Mouse (Mus musculus): ENCODE measurements around the gene Gm32742. TPM values are rescaled to one million over a fixed set of nuclear protein-coding genes. Genes with fewer than 3 reads are reported as not detected.
"Not testable (repeated sequence)": the region's sequence is repeated elsewhere in the genome, so short reads cannot be mapped to it uniquely, and the experiment has no call there.

The Gm32742 gene
- polyA plus RNA-seq, 1 experiment, result 0.01 TPM

DNA sequence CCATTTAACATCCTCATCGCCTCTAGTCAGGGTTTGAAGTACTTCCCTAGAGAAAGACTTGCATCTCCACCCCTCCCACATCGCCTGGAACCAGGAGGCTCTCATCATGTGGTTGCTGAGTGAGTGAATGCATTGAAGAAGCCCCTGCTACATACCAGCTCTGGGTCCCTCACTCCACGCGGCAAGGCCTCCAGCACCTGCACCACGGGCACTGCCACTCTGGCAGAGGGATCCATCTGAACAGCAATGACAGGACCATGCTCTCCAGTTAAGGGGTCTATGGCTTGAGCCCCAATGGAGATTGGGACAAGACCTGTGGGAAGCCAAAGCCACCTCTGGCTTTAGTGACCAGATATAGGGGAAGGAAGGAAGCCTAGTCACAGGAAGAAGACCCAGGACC is 18.0 kb downstream of the Gm32742 start:
- H3K4me3 ChIP-seq (ENCODE audit: control insufficient read depth, low read depth, low read length), result no peak overlapping the region
- H3K36me3 ChIP-seq (ENCODE audit: control insufficient read depth, insufficient read depth, low read length), result no peaks in the 10 kb centered on the region
- no peak overlapping the region for H3K27ac ChIP-seq (ENCODE audit: control insufficient read depth, insufficient read depth, low read depth, low read length)
- TF ChIP-seq CTCF (IDR thresholded peaks at IDR 0.05; ENCODE audit: control insufficient read depth, insufficient read depth, insufficient replicate concordance, low read depth, low read length), result no peak
- TF ChIP-seq POLR2A (IDR thresholded peaks at IDR 0.05; ENCODE audit: control insufficient read depth, low read depth, low read length), result no peak
- H3K27me3 ChIP-seq (ENCODE audit: control insufficient read depth, insufficient read depth, low read length), result no peaks in the 10 kb centered on the region
- peaks cover 2% of the 10 kb centered on the region; the same call in 1 of the 2 replicates for H3K4me1 ChIP-seq (ENCODE audit: control insufficient read depth, insufficient read depth, low read length)

DNA sequence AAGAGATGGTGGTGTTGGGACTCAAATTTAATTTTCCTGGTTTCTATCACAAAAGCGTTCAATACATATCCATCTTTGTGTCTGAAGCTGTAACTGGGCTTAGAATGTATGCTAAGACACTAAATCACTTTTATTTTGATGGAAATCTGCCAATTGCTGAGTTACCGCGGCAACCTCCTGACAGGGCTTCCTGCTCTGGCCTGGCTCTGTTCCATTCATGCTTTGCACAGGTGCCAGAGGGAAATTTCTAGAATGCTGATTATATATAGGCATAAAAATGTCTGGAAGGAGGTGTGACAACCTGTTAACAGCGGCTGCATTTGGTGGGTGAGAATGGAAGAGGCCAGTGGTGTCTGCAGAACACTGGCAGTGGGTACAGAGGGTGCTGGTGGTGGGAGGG is 18.8 kb downstream of the Gm32742 start:
- Histone ChIP-seq H3K27me3 (ENCODE audit: control insufficient read depth, insufficient read depth, low read length) (no peaks in the 10 kb centered on the region), H3K27ac (ENCODE audit: control insufficient read depth, insufficient read depth, low read depth, low read length) (no peak overlapping the region), H3K4me3 (ENCODE audit: control insufficient read depth, low read depth, low read length) (no peak overlapping the region), H3K36me3 (ENCODE audit: control insufficient read depth, insufficient read depth, low read length) (no peaks in the 10 kb centered on the region), H3K4me1 (ENCODE audit: control insufficient read depth, insufficient read depth, low read length) (no peaks in the 10 kb centered on the region; the same call in 1 of the 2 replicates)
- TF ChIP-seq POLR2A (IDR thresholded peaks at IDR 0.05; ENCODE audit: control insufficient read depth, low read depth, low read length), result no peak
- TF ChIP-seq CTCF (IDR thresholded peaks at IDR 0.05; ENCODE audit: control insufficient read depth, insufficient read depth, insufficient replicate concordance, low read depth, low read length), result no peak

DNA sequence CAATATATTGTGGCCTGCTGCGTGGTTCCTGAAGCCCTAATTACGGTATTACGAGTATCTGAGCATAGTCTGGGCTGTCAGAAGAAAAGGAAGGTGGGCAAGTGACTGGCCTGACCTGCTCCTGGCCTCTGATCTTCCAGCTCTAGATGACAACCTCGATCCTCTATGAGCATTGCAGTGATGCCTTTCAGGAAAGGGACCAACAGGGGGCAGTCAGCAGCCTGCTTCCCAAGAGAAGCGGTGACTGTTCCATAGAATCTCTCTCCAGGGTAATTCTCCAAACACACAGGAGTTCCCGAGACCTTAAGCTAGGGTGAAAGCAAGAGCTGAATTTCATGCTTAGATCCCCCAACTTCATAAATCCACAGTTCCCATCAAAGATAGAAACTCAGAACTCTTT is 21.1 kb downstream of the Gm32742 start:
- Histone ChIP-seq H3K4me3 (ENCODE audit: control insufficient read depth, low read depth, low read length) (no peak overlapping the region), H3K27ac (ENCODE audit: control insufficient read depth, insufficient read depth, low read depth, low read length) (no peak overlapping the region), H3K27me3 (ENCODE audit: control insufficient read depth, insufficient read depth, low read length) (no peaks in the 10 kb centered on the region), H3K4me1 (ENCODE audit: control insufficient read depth, insufficient read depth, low read length) (no peaks in the 10 kb centered on the region), H3K36me3 (ENCODE audit: control insufficient read depth, insufficient read depth, low read length) (no peaks in the 10 kb centered on the region)
- TF ChIP-seq POLR2A (IDR thresholded peaks at IDR 0.05; ENCODE audit: control insufficient read depth, low read depth, low read length), result no peak
- TF ChIP-seq CTCF (IDR thresholded peaks at IDR 0.05; ENCODE audit: control insufficient read depth, insufficient read depth, insufficient replicate concordance, low read depth, low read length), result no peak

DNA sequence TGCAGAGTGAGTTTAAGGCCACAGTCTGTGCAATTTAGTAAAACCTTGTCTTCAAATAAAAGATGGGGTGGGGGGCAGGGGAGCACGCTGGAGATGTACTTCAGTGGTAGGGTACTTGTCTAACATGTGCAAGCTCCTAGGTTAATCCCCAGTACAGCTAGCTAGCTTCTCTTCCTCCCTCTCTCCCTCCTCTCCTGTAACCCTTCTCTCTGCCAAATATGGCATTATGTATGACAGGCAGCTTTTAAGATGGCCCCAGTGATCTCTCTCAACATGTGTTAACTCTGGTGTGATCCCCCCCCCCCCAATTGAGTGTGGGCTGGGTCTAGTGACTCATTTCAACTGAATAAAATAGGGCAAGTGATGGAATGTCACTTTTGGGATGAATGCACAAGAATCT is 21.9 kb downstream of the Gm32742 start:
- H3K36me3 ChIP-seq (ENCODE audit: control insufficient read depth, insufficient read depth, low read length), result no peaks in the 10 kb centered on the region
- TF ChIP-seq CTCF (IDR thresholded peaks at IDR 0.05; ENCODE audit: control insufficient read depth, insufficient read depth, insufficient replicate concordance, low read depth, low read length) (no peak), POLR2A (IDR thresholded peaks at IDR 0.05; ENCODE audit: control insufficient read depth, low read depth, low read length) (no peak)

DNA sequence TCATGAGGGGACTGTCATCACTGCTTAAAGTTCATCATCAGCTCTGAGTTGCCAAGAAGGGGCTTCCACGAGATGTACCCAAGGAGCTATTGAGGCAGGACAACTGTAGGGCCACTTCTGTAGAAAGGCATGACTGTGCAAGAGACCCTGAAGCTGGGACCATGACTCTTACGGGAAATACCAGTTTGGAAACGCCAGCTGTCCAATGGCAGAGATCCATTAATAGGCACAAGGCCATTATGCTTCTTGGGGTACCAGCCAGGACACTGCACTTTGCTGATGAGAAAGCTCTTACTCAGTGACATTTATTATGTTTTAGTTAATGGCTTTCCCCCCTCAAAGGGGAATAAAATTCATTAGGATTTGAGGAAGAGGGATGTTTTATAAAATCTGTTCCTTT is 24.6 kb downstream of the Gm32742 start:
- no peaks in the 10 kb centered on the region for H3K27me3 ChIP-seq (ENCODE audit: control insufficient read depth, insufficient read depth, low read length)
- H3K36me3 ChIP-seq (ENCODE audit: control insufficient read depth, insufficient read depth, low read length), result no peaks in the 10 kb centered on the region
- TF ChIP-seq POLR2A (IDR thresholded peaks at IDR 0.05; ENCODE audit: control insufficient read depth, low read depth, low read length) (no peak), CTCF (IDR thresholded peaks at IDR 0.05; ENCODE audit: control insufficient read depth, insufficient read depth, insufficient replicate concordance, low read depth, low read length) (no peak)
- no peak overlapping the region for H3K27ac ChIP-seq (ENCODE audit: control insufficient read depth, insufficient read depth, low read depth, low read length)
- no peaks in the 10 kb centered on the region for H3K4me1 ChIP-seq (ENCODE audit: control insufficient read depth, insufficient read depth, low read length)
- H3K4me3 ChIP-seq (ENCODE audit: control insufficient read depth, low read depth, low read length), result no peak overlapping the region

More for the DNA sequence above, 21.9 kb downstream of the Gm32742 start:
- Histone ChIP-seq H3K27ac (ENCODE audit: control insufficient read depth, insufficient read depth, low read depth, low read length) (no peak overlapping the region), H3K27me3 (ENCODE audit: control insufficient read depth, insufficient read depth, low read length) (no peaks in the 10 kb centered on the region), H3K4me1 (ENCODE audit: control insufficient read depth, insufficient read depth, low read length) (no peaks in the 10 kb centered on the region), H3K4me3 (ENCODE audit: control insufficient read depth, low read depth, low read length) (no peak overlapping the region)

DNA sequence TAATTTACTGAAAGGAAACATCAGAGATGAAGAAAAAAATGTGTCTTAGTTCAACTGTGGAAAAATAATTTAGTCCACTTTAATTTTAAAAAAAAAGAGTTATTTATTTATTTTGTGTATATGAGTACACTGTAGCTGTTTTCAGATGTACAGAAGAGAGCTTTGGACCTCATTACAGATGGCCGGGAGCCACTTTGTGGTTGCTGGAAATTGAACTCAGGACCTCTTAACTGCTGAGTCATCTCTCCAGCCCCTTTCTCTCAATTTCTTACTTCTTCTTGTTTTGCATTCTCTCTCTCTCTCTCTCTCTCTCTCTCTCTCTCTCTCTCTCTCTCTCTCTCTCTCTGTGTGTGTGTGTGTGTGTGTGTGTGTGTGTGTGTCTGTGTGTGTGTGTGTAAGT is 25.9 kb downstream of the Gm32742 start:
- H3K36me3 ChIP-seq (ENCODE audit: control insufficient read depth, insufficient read depth, low read length); H3K27me3 ChIP-seq (ENCODE audit: control insufficient read depth, insufficient read depth, low read length); H3K27ac ChIP-seq (ENCODE audit: control insufficient read depth, insufficient read depth, low read depth, low read length): not testable (repeated sequence)

DNA sequence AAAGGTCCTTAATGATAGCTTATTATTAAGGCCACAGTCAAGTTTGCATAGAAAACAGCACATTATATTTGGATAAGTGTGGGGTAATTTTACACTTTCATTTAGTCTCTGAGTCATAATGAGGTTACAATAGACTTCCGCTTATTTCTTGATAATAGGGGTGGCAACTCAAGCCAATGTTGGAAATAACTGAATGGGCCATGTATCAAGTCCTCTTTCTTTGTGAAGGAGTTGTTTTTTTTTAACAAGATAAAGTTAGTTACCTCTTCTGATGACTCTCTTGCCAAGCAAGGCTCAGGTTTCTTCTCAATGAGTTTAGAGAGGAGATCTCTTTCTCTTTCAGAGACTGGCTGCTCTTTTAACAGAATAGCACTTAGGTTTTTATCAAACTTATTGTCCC is 27.0 kb downstream of the Gm32742 start:
- no peaks in the 10 kb centered on the region for H3K4me1 ChIP-seq (ENCODE audit: control insufficient read depth, insufficient read depth, low read length)
- H3K4me3 ChIP-seq (ENCODE audit: control insufficient read depth, low read depth, low read length), result no peak overlapping the region
- no peaks in the 10 kb centered on the region for H3K36me3 ChIP-seq (ENCODE audit: control insufficient read depth, insufficient read depth, low read length)
- H3K27ac ChIP-seq (ENCODE audit: control insufficient read depth, insufficient read depth, low read depth, low read length), result no peak overlapping the region
- no peaks in the 10 kb centered on the region for H3K27me3 ChIP-seq (ENCODE audit: control insufficient read depth, insufficient read depth, low read length)
- TF ChIP-seq CTCF (IDR thresholded peaks at IDR 0.05; ENCODE audit: control insufficient read depth, insufficient read depth, insufficient replicate concordance, low read depth, low read length), result no peak
- TF ChIP-seq POLR2A (IDR thresholded peaks at IDR 0.05; ENCODE audit: control insufficient read depth, low read depth, low read length), result no peak

More for the DNA sequence above, 25.9 kb downstream of the Gm32742 start:
- not testable (repeated sequence) for H3K4me1 ChIP-seq (ENCODE audit: control insufficient read depth, insufficient read depth, low read length); H3K4me3 ChIP-seq (ENCODE audit: control insufficient read depth, low read depth, low read length)

DNA sequence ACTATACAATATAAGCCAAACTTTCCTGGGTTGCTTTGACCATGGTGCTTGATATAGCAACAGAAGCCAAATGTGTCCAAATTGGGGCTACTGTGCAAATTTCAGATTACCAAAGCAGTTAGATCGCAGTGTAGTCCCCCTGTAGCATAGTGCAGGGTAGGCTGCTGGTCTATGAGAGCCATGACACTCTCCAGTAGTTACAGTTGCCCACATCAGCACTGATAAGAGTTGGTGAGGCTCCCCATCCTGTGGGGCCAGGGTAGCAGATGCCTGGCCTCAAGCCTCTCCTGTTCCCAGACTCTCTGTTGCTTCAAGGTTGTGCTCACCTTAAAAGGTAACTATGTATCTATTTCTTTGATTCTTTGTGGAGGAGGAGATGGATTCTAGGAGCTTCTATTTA is 27.5 kb downstream of the Gm32742 start:
- no peaks in the 10 kb centered on the region for H3K4me1 ChIP-seq (ENCODE audit: control insufficient read depth, insufficient read depth, low read length)
- H3K36me3 ChIP-seq (ENCODE audit: control insufficient read depth, insufficient read depth, low read length), result no peaks in the 10 kb centered on the region
- no peak overlapping the region for H3K4me3 ChIP-seq (ENCODE audit: control insufficient read depth, low read depth, low read length)
- TF ChIP-seq POLR2A (IDR thresholded peaks at IDR 0.05; ENCODE audit: control insufficient read depth, low read depth, low read length), result no peak
- TF ChIP-seq CTCF (IDR thresholded peaks at IDR 0.05; ENCODE audit: control insufficient read depth, insufficient read depth, insufficient replicate concordance, low read depth, low read length), result no peak
- H3K27ac ChIP-seq (ENCODE audit: control insufficient read depth, insufficient read depth, low read depth, low read length), result no peak overlapping the region
- H3K27me3 ChIP-seq (ENCODE audit: control insufficient read depth, insufficient read depth, low read length), result no peaks in the 10 kb centered on the region
